Mouse (Mus musculus) bone marrow, adult 2 months (tissue): ENCODE results near the gene Lhpp. TPM values are rescaled to one million over a fixed set of nuclear protein-coding genes. Genes with fewer than 3 reads are reported as not detected.

Experiments used
- H3K27ac ChIP-seq: fragments of 200-500 bp; 2 replicates; pipeline ENCODE4 v1.5.1; 2012; ENCODE audit warnings: low read depth, mild to moderate bottlenecking, control low read depth, inconsistent platforms, low read length; ENCODE audit not compliant: control insufficient read depth, poor library complexity, insufficient read depth
- H3K4me1 ChIP-seq: fragments of 200-500 bp; 2 replicates; pipeline ENCODE4 v1.6.1; 2011; ENCODE audit warnings: low read length; ENCODE audit not compliant: control insufficient read depth, insufficient read depth
- H3K4me3 ChIP-seq: fragments of 200-500 bp; replicated peaks from 2 replicates; pipeline ENCODE3; 2011; ENCODE audit warnings: mild to moderate bottlenecking, low read depth, low read length, control low read depth; ENCODE audit not compliant: control insufficient read depth
- CTCF ChIP-seq: fragments of 200-500 bp; IDR thresholded peaks from 2 replicates; pipeline ENCODE4 v1.5.1; 2011; ENCODE audit warnings: low read length, control low read depth; ENCODE audit not compliant: control insufficient read depth, insufficient read depth
- POLR2A ChIP-seq: fragments of 200-500 bp; IDR thresholded peaks from 2 replicates; pipeline ENCODE4 v1.6.1; 2011; ENCODE audit warnings: low read depth, mild to moderate bottlenecking, control low read depth, low read length, borderline replicate concordance; ENCODE audit not compliant: control insufficient read depth
- WGBS: fragments of 180-500 bp; shearing (Covaris S2); methylation state at CpG from one replicate; pipeline ENCODE4 v1.1.7; 2018; 5-methylcytosine and 5-hydroxymethylcytosine counted together
- polyA plus RNA-seq: library from polyadenylated mRNA; stranded (reverse); fragments of >200 nt; gene quantifications from 2 replicates; pipeline ENCODE4 v1.2.4, GENCODE M21; 2011; ENCODE audit warnings: low replicate concordance; ENCODE audit not compliant: missing spikeins, insufficient read depth, insufficient read length

Lhpp gene
- polyA plus RNA-seq, 1 experiment, result 5.5 TPM

DNA sequence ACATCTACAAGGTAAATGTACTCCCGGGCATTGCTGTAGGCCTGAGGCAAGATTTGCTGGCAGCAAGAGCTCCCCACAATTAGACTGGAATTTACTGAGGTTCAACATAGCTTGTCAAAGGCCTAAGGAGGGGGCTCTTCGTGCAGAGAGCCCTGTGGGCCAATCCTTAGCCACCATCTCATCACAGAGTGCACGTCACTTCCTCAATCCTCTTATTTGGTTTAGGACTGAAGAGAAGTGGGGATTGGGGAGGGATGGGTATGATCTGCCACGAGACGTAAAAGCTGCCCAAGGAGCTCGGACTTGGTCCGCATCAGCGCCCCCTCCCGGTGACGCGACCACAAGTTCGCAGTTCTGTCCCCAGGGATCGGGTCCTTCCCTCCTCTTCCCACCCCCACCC lies 34.8 kb upstream of the Lhpp start:
- H3K4me3 ChIP-seq, result peak overlapping the region; percentile 97
- no peak overlapping the region; the same call in 1 of the 2 replicates for H3K27ac ChIP-seq
- TF ChIP-seq CTCF (peak; percentile 85), POLR2A (no peak)
- H3K4me1 ChIP-seq, result no peaks in the 10 kb centered on the region; the same call in 1 of the 2 replicates
- WGBS, result 1% methylated on average over 13 of the region's 13 CpGs

DNA sequence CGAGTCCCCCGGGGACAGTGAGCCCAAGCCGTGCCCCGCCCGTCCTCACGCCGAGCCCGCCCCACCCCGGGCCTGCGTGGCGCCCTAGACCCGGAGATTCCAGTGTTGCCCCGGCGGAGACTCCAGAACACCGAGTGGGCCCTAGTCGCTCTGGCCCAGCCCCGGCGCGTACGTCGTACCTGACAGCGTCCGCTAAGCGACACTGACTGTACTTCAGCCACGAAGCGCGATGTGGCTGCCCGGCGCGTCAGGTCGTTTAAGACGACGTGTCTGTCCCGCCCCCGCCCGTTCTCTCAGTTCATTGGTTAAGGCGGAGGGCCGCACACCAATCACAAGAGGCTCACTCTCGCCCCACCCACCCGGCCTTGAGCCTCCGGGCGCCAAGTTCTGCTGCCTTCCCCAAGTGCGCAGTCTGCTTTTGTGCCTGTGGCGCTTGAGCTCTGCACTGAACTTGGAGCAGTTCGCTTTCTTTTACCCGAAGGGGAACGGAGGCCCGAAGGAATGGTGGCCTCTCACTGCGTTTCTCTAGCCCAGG lies 34.3 kb upstream of the Lhpp start, which contains the start of gene Oat:
Oat (minus strand) TSS at position 283 of the 535 bp plus-strand sequence.
- Histone ChIP-seq H3K4me1 (no peaks in the 10 kb centered on the region; the same call in 1 of the 2 replicates), H3K4me3 (peak within 1 kb of the TSS; percentile 97), H3K27ac (peak within 1 kb of the TSS; percentile 90)
- under 1% methylated on average over 49 of the region's 49 CpGs for WGBS
- TF ChIP-seq CTCF (no peak), POLR2A (peak; percentile 98)

DNA sequence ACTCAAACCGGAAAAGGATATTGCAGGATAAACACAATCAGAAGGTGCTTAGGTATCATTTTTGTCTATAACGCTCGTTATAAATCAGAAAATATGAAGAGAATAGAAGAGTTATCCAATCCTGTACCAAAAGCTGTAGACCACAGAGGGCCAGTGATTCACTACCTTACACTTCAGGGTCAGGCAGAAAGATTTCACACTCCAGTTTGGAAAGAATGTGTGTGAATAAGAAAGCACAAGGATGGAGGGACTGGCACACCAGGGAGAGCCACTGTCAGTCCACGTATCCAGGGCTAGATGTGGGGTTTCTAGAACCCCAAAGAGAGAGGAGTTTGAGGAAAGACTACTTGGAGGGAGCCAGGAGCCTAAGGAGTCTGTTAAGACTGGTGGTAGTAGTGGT lies 33.5 kb upstream of the Lhpp start:
- Histone ChIP-seq H3K27ac (no peak overlapping the region), H3K4me1 (no peaks in the 10 kb centered on the region; the same call in 1 of the 2 replicates), H3K4me3 (no peak overlapping the region)
- TF ChIP-seq POLR2A (no peak), CTCF (no peak)
- WGBS, result 57% methylated on average over 4 of the region's 4 CpGs

DNA sequence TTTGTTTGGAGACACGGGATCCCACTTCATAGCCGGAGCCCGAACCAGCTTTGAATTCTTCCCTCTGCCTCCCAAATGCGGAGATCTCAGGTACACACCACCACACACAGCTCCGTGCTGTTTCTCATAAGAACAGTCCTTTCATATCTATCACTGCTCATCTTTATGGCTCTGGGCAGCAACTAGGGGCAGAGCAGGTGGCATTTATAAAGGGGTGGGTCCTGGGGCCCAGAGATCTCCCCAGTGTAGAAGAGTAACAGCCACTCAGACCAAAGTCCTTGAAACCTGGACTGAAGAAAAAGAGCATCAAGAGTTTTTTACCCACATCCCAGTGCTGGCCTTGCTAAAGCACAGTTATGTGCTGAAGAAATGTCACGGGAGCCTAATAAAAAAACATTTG lies 29.9 kb upstream of the Lhpp start:
- H3K4me3 ChIP-seq, result no peak overlapping the region
- TF ChIP-seq POLR2A, result no peak
- no peak for TF ChIP-seq CTCF
- H3K4me1 ChIP-seq, result no peaks in the 10 kb centered on the region; the same call in 1 of the 2 replicates
- 82% methylated on average over 6 of the region's 6 CpGs for WGBS
- H3K27ac ChIP-seq, result no peak overlapping the region

DNA sequence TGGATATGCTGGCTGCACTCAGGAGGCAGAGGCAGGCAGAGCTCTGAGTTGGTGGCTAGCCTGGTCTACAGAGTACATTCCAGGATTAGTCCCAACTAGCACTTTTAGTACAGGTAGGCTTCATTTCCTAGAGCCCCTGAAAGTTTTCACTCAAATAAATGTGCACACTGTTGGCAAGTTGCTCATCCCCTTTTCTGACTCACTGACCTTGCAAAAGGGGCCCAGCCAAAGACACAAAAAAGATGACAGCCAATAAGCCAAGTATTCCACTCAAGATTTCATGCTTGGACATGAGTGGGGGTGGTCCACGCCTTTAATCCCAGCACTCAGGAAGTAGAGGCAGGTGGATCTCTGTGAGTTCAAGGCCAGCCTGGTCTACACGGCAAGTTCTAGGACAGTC lies 29.0 kb upstream of the Lhpp start:
- Histone ChIP-seq H3K27ac (no peak overlapping the region), H3K4me1 (no peaks in the 10 kb centered on the region; the same call in 1 of the 2 replicates), H3K4me3 (no peak overlapping the region)
- no peak for TF ChIP-seq CTCF
- no peak for TF ChIP-seq POLR2A
- WGBS, result 89% methylated on average over 2 of the region's 2 CpGs

DNA sequence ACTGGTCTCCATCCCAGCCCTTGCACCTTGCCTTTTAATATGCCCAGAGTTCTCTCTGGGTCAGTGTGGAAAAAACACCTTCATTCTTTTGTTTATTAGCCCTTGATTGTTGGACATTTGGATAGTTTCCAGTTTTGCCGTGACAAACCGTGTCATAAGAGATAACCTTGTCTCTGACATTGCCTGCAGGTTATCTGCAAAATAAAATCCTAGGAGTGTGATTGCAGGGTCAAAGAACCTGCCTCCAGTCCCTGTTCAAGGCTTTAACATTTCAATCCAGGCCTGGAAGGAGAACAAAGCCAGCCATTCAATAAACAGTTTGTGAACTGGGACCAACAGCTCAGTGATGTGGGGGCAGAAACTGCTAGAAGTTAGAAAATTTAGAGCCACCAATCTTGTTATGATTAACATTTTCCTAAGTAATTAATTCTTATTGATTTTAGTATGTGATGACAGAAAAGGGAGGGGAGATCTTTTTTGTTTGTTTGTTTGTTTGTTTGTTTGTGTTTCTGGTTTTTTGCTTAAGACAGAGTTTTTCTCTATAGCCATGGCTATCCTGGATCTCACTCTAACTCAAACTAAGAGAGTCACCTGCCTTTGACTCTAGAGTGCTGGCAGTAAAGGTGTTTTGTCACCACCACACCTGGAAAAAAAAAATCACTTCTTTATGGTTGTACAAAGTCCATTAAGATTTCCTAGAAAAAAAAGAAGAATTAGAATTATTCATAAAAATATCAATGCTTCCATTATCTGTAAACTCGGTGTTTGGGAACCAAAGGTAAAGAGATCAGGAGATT lies 24.5 kb upstream of the Lhpp start:
- no peak for TF ChIP-seq POLR2A
- Histone ChIP-seq H3K4me1 (no peaks in the 10 kb centered on the region; the same call in 1 of the 2 replicates), H3K4me3 (no peak overlapping the region), H3K27ac (no peak overlapping the region)
- WGBS, result 70% methylated on average over 3 of the region's 3 CpGs

DNA sequence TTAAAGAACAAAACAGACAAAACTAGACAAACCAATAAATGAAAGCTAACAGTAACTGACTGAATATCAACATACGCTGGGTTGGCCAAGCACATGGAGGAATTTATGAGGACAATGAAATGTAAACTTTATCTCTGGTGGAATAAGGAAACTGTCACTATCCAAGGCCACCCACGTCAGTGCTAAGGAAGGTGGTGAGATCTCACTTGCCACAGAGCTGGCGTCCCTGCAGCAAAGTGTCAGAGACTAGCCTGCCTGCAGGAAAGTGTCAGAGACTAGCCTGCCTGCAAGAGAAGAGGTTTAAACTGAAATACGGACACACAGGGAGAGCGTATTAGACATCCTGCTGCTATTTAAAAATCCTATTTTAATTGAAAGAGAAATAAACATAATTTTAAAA lies 23.3 kb upstream of the Lhpp start:
- H3K4me1 ChIP-seq, result no peaks in the 10 kb centered on the region; the same call in 1 of the 2 replicates
- TF ChIP-seq CTCF (no peak), POLR2A (no peak)
- no peak overlapping the region for H3K4me3 ChIP-seq
- 80% methylated on average over 5 of the region's 5 CpGs for WGBS
- H3K27ac ChIP-seq, result no peak overlapping the region

DNA sequence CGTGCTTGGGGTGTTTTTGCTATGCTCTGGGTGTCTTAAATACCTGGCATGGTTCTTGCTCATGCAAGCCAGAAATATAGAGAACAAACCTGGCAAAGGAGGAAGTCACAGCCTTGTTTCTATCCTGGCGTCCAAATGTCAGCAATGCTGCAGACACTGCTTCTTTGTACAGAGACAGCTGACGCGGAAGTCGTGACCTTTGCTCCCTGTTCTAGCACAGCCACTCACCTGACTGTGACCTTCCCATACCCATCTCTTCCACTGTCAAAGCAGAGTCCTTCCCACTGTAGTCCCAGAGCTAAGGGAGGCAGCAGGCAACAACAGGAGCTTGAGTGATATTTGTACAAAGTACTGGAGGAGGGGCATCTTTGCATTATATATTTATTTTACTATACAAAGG lies 20.8 kb upstream of the Lhpp start:
- no peak overlapping the region for H3K4me3 ChIP-seq
- 52% methylated on average over 5 of the region's 5 CpGs for WGBS
- no peaks in the 10 kb centered on the region; the same call in 1 of the 2 replicates for H3K4me1 ChIP-seq
- no peak overlapping the region for H3K27ac ChIP-seq
- TF ChIP-seq CTCF (no peak), POLR2A (no peak)
